Mouse (Mus musculus): Measurements from ENCODE around the gene Cdh23. TPM values are rescaled to one million over a fixed set of nuclear protein-coding genes. Genes with fewer than 3 reads are reported as not detected.
A peak's percentile ranks its signal among the peaks of the same experiment; 100 is the strongest.

The Cdh23 gene
- total and polyA plus RNA-seq, 3 experiments = 4.7 to 7.7 (median 7.0) TPM

GRCm38 (mm10) chr10:60265252-60265651, 431.0 kb downstream of the Cdh23 start:
- Histone ChIP-seq H3K79me2 (replicated peaks; ENCODE audit: control insufficient read depth, insufficient read depth, low read length) (no peaks in the 10 kb centered on the region), H3K36me3 (ENCODE audit: control insufficient read depth, insufficient read depth, low read length) (no peaks in the 10 kb centered on the region), H3K9ac (ENCODE audit: low read depth, low read length) (no peak overlapping the region), H3K4me1 (ENCODE audit: control insufficient read depth, insufficient read depth, low read length) (peaks cover 4% of the 10 kb centered on the region), H3K4me3 (no peak overlapping the region), H3K27ac (no peak overlapping the region), H3K27me3 (ENCODE audit: control insufficient read depth, insufficient read depth, low read length) (no peaks in the 10 kb centered on the region)
- intact Hi-C loops (cut with DNase I) = no loop called here
- 0 out of 2 replicates have a peak, but pooled peaks have one; percentile 18 for TF ChIP-seq EP300 (IDR thresholded peaks at IDR 0.05; ENCODE audit: insufficient read depth, low read depth, low read length)
- TF ChIP-seq CTCF (IDR thresholded peaks at IDR 0.05) = no peak
- 58% methylated on average over 10 of the region's 10 CpGs for WGBS
- no peak for DNase-seq

GRCm38 (mm10) chr10:60263351-60263750, 432.9 kb downstream of the Cdh23 start:
- intact Hi-C loops (cut with DNase I) = no loop called here
- Histone ChIP-seq H3K36me3 (ENCODE audit: control insufficient read depth, insufficient read depth, low read length) (no peaks in the 10 kb centered on the region), H3K79me2 (replicated peaks; ENCODE audit: control insufficient read depth, insufficient read depth, low read length) (no peaks in the 10 kb centered on the region), H3K4me3 (no peak overlapping the region), H3K4me1 (ENCODE audit: control insufficient read depth, insufficient read depth, low read length) (peaks cover 4% of the 10 kb centered on the region), H3K27me3 (ENCODE audit: control insufficient read depth, insufficient read depth, low read length) (no peaks in the 10 kb centered on the region), H3K9ac (ENCODE audit: low read depth, low read length) (no peak overlapping the region), H3K27ac (no peak overlapping the region)
- DNase-seq = no peak
- TF ChIP-seq CTCF (IDR thresholded peaks at IDR 0.05) = no peak
- TF ChIP-seq EP300 (IDR thresholded peaks at IDR 0.05; ENCODE audit: insufficient read depth, low read depth, low read length) = no peak
- TF ChIP-seq POLR2A (IDR thresholded peaks at IDR 0.05; ENCODE audit: insufficient read depth, low read depth, low read length) = no peak
- 91% methylated on average over 7 of the region's 7 CpGs for WGBS

- Histone ChIP-seq H3K4me1 (ENCODE audit: control insufficient read depth, insufficient read depth, low read length) (peaks cover 4% of the 10 kb centered on the region), H3K9ac (ENCODE audit: low read depth, low read length) (no peak overlapping the region), H3K4me3 (no peak overlapping the region), H3K79me2 (replicated peaks; ENCODE audit: control insufficient read depth, insufficient read depth, low read length) (no peaks in the 10 kb centered on the region), H3K27me3 (ENCODE audit: control insufficient read depth, insufficient read depth, low read length) (no peaks in the 10 kb centered on the region), H3K36me3 (ENCODE audit: control insufficient read depth, insufficient read depth, low read length) (no peaks in the 10 kb centered on the region), H3K27ac (peak overlapping the region; percentile 68)
- DNase-seq = peak; percentile 87 to 91
- 15% methylated on average over 3 of the region's 3 CpGs for WGBS
- intact Hi-C loops (cut with DNase I) = no loop called here
- TF ChIP-seq CTCF (IDR thresholded peaks at IDR 0.05) (no peak), EP300 (IDR thresholded peaks at IDR 0.05; ENCODE audit: insufficient read depth, low read depth, low read length) (peak; percentile 90), POLR2A (IDR thresholded peaks at IDR 0.05; ENCODE audit: insufficient read depth, low read depth, low read length) (0 out of 2 replicates have a peak, but pooled peaks have one; percentile 35)
These were observed 433.9 kb downstream of the Cdh23 start for GRCm38 (mm10) chr10:60262386-60262785.

- Histone ChIP-seq H3K4me1 (ENCODE audit: control insufficient read depth, insufficient read depth, low read length) (peaks cover 4% of the 10 kb centered on the region), H3K27me3 (ENCODE audit: control insufficient read depth, insufficient read depth, low read length) (no peaks in the 10 kb centered on the region), H3K36me3 (ENCODE audit: control insufficient read depth, insufficient read depth, low read length) (no peaks in the 10 kb centered on the region), H3K79me2 (replicated peaks; ENCODE audit: control insufficient read depth, insufficient read depth, low read length) (no peaks in the 10 kb centered on the region), H3K9ac (ENCODE audit: low read depth, low read length) (no peak overlapping the region), H3K27ac (no peak overlapping the region), H3K4me3 (no peak overlapping the region)
- no peak for DNase-seq
- 68% methylated on average over 5 of the region's 5 CpGs for WGBS
- no peak for TF ChIP-seq EP300 (IDR thresholded peaks at IDR 0.05; ENCODE audit: insufficient read depth, low read depth, low read length)
- no peak for TF ChIP-seq POLR2A (IDR thresholded peaks at IDR 0.05; ENCODE audit: insufficient read depth, low read depth, low read length)
- TF ChIP-seq CTCF (IDR thresholded peaks at IDR 0.05) = no peak
- intact Hi-C loops (cut with DNase I) = no loop called here
These were observed 434.8 kb downstream of the Cdh23 start for GRCm38 (mm10) chr10:60261530-60261929.

- Histone ChIP-seq H3K79me2 (replicated peaks; ENCODE audit: control insufficient read depth, insufficient read depth, low read length) (no peaks in the 10 kb centered on the region), H3K36me3 (ENCODE audit: control insufficient read depth, insufficient read depth, low read length) (no peaks in the 10 kb centered on the region), H3K4me3 (no peak overlapping the region), H3K27me3 (ENCODE audit: control insufficient read depth, insufficient read depth, low read length) (no peaks in the 10 kb centered on the region), H3K27ac (no peak overlapping the region), H3K9ac (ENCODE audit: low read depth, low read length) (no peak overlapping the region), H3K4me1 (ENCODE audit: control insufficient read depth, insufficient read depth, low read length) (peaks cover 4% of the 10 kb centered on the region)
- intact Hi-C loops (cut with DNase I) = no loop called here
- 88% methylated on average over 5 of the region's 5 CpGs for WGBS
- DNase-seq = peak in 1 of 2 experiments; percentile 60
- no peak for TF ChIP-seq CTCF (IDR thresholded peaks at IDR 0.05)
- TF ChIP-seq EP300 (IDR thresholded peaks at IDR 0.05; ENCODE audit: insufficient read depth, low read depth, low read length) = no peak
- TF ChIP-seq POLR2A (IDR thresholded peaks at IDR 0.05; ENCODE audit: insufficient read depth, low read depth, low read length) = no peak
These were observed 435.6 kb downstream of the Cdh23 start for GRCm38 (mm10) chr10:60260557-60261294.

- Histone ChIP-seq H3K4me3 (no peak overlapping the region), H3K27ac (no peak overlapping the region), H3K36me3 (ENCODE audit: control insufficient read depth, insufficient read depth, low read length) (no peaks in the 10 kb centered on the region), H3K27me3 (ENCODE audit: control insufficient read depth, insufficient read depth, low read length) (no peaks in the 10 kb centered on the region), H3K4me1 (ENCODE audit: control insufficient read depth, insufficient read depth, low read length) (no peaks in the 10 kb centered on the region), H3K9ac (ENCODE audit: low read depth, low read length) (no peak overlapping the region), H3K79me2 (replicated peaks; ENCODE audit: control insufficient read depth, insufficient read depth, low read length) (no peaks in the 10 kb centered on the region)
- intact Hi-C loops (cut with DNase I) = no loop called here
- TF ChIP-seq POLR2A (IDR thresholded peaks at IDR 0.05; ENCODE audit: insufficient read depth, low read depth, low read length) (no peak), EP300 (IDR thresholded peaks at IDR 0.05; ENCODE audit: insufficient read depth, low read depth, low read length) (no peak), CTCF (IDR thresholded peaks at IDR 0.05) (no peak)
- DNase-seq = no peak
- 68% methylated on average over 16 of the region's 16 CpGs for WGBS
These were observed 438.9 kb downstream of the Cdh23 start for GRCm38 (mm10) chr10:60257261-60257825.

Data from heart, adult 2 months (tissue).